Mouse (Mus musculus): ENCODE results near the gene Vtcn1.

The Vtcn1 gene

GRCm38 (mm10) chr3:100856050-100856815 is 31.0 kb downstream of the Vtcn1 start:
- no peak for DNase-seq (ENCODE audit: low spot score)

- no peak for DNase-seq (ENCODE audit: low spot score)
Observed at GRCm38 (mm10) chr3:100857139-100857538, 31.9 kb downstream of the Vtcn1 start.

DNA sequence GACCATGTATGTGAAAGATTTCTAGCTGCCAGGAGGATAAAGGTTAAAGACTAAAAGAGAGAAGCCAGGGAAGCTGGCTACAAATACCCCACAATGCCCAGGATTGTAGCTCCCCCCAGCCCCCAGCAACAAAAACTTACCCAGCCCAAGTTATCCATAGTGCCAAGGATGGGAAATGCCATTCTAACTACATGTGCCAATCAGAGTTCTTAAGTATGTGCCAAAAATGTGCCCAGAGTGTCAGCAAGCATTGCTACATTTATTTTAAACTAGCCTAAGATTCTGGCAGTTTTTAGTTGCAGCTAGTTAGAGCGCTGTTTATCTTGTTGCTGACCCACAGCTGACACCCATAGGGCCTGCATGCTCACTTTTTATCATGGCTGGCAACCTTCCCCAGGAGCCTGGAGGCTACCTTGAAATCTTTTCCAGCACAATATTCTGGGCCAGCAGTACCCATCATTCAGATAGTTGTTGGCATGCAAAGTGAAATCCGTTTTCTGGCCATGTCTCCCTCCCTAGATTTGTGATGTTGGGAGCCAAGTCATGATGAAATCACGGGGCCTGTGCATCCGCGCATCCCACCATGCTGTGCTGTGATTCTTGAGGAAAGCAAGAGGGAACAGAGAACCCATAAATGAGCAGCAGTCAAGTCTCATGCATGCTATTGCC is 33.2 kb downstream of the Vtcn1 start:
- DNase-seq (ENCODE audit: low spot score): no peak

GRCm38 (mm10) chr3:100861307-100862303 is 36.3 kb downstream of the Vtcn1 start:
- no peak for DNase-seq (ENCODE audit: low spot score)

GRCm38 (mm10) chr3:100866946-100867345 is 41.7 kb downstream of the Vtcn1 start:
- no peak for DNase-seq (ENCODE audit: low spot score)

DNA sequence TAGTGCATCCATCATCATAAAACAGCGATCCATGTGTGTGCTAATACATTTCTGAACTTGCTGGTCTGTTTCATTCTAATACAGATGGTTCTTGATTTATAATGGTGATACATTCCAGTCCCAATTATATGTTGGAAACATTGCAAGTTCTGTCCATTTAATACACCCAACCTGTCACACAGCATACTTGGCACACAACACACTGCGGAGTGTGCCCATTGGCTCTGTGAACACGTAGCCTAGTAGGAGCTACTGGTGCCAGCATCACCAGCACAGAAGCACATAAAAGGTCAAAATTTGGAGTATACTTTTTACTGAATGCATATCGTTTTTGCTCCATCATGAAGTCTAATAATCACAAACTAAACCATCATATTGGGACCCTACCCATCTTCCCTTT is 51.8 kb downstream of the Vtcn1 start:
- no peak for DNase-seq (ENCODE audit: low spot score)

- DNase-seq (ENCODE audit: low spot score): no peak
Observed at GRCm38 (mm10) chr3:100881403-100881802, 56.1 kb downstream of the Vtcn1 start.

GRCm38 (mm10) chr3:100881843-100882634 is 56.8 kb downstream of the Vtcn1 start:
- DNase-seq (ENCODE audit: low spot score): no peak

DNA sequence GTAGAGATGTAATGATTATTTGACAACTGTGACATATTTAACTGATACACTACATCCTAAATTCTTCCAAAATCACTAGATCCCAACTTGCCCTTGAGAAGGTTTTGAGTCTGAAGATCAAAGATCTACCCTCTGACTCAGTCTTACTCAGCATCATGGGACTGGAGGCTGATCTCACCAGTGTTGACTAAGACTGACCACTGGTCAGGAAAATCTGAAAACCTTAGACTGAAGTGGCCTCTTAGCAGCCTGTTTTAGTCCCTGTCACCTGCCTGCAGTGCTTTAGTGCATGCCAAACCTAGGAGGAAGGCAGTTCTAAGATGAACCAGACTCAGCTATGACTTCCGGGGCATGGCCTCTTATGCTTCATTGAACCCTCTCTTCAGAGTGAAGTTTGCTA is 64.0 kb downstream of the Vtcn1 start:
- no peak for DNase-seq (ENCODE audit: low spot score)

GRCm38 (mm10) chr3:100890406-100890805 is 65.1 kb downstream of the Vtcn1 start:
- no peak for DNase-seq (ENCODE audit: low spot score)

DNA sequence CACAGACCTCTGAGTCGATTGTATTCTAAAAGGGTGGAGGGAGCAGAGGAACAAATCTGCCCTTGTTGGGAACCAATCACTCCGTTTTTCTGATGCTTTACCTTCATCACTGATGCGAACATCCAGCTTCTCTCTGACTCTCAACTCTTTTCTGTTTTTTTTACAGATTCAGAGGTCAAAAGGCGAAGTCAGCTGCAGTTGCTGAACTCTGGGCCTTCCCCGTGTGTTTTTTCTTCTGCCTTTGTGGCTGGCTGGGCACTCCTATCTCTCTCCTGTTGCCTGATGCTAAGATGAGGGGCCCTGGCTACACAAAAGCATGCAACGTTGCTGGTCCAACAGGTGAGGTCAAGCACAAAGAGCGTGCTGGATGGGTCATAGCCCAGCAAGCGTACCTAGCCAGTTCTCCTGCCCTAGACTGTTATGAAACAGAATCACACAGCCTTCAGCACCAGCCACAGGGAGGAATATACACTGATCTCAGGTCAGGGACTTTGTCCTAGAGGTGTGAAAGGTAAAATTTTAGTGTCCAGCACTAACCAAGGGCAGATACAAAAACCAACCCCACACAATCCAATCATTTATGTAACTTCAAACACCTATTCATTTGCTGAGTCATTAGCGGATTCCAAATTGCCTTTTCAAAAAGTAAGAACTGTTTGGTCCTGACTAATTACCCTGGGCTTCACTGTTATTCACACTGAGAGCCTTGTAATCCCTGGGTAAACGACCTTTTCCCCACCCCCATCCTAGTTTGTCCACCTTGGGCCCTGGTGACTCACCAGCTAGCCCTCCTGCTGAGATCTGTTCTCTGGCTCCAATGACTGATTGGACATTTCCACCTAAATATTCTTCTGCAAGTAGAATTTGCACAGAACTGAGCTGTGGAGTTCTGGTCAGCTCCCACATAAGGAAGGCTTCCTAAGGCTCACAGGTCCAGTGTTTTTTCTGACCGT is 67.4 kb downstream of the Vtcn1 start:
- DNase-seq (ENCODE audit: low spot score): no peak

GRCm38 (mm10) chr3:100895500-100895899 is 70.2 kb downstream of the Vtcn1 start:
- DNase-seq (ENCODE audit: low spot score): no peak

DNA sequence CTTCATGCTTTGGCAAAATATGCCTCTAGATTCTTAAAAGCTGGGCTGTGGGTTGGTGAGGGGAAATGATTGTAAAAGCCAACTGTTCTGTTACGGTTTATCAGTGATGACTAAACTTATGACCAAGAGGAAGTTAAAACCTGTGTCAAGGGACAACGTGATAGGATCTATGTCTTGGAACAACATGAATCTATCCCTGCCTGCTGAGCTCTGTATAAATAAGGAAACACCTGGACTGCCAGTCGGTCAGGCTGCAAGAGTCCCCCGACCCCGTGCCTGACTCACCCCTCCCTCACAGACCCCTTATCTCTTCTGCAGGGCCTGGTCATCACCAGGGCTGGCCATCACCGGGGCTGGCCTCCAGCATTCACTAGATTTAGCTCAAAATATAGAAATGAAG is 80.9 kb downstream of the Vtcn1 start:
- DNase-seq (ENCODE audit: low spot score): no peak

GRCm38 (mm10) chr3:100906916-100907315 is 81.7 kb downstream of the Vtcn1 start:
- no peak for DNase-seq (ENCODE audit: low spot score)

DNA sequence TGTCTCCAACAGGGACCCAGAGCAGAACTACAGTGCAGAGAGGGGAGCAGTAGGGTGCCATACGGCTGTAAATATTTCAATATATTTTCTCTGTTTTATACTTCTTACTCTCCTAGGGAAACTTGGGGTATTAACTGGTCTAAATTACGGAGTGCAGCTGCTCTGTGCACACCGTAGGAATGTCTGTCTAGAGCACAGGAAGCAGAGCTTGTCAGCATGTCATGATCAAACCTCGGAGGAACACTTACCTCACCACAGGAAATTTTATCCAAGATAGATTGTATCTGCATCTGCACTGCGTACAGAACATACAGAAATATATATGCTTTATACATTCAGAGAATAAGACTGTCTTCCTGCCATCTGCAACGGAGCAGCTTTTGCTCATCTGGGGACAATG is 83.3 kb downstream of the Vtcn1 start:
- DNase-seq (ENCODE audit: low spot score): no peak

DNA sequence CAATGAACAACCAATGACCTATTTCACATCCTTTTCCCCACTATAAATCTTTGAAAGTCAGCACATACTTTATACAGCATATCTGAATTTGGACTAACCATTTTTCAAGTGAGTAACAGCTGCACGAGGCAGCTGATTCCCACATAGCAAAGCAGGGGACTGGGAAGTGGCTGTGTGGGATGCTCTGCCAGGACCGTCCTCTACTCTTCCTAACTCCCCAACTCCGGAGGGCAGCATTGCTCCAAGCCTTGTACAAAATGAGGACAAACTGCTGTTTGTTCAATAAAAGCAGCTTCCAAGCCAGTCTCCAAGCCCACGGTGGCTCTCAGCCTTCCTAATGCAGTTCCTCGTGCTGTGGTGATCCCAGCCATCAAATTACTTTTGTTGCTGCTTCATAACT is 85.4 kb downstream of the Vtcn1 start:
- DNase-seq (ENCODE audit: low spot score): no peak

- no peak for DNase-seq (ENCODE audit: low spot score)
Observed at GRCm38 (mm10) chr3:100911026-100911425, 85.8 kb downstream of the Vtcn1 start.

- no peak for DNase-seq (ENCODE audit: low spot score)
Observed at GRCm38 (mm10) chr3:100911498-100912213, 86.4 kb downstream of the Vtcn1 start.

DNA sequence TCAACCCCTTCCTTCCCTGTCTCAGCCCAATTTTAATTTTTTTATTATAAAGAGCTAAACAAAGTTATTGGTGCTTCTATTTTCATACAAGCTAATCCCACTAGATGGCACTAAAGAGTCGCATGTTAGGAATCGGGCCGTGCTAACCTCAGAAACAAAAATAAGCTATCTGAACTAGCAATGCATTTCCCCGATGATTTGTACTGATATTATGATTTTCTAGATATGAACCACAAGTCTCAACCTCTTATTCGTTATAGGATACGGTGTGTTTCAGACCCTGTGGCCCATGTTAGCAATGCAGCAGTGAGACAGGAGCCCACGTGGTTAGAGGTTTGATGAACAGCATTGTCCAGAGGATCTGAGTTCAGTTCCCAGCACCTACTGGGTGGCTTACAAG is 91.6 kb downstream of the Vtcn1 start:
- no peak for DNase-seq (ENCODE audit: low spot score)

DNA sequence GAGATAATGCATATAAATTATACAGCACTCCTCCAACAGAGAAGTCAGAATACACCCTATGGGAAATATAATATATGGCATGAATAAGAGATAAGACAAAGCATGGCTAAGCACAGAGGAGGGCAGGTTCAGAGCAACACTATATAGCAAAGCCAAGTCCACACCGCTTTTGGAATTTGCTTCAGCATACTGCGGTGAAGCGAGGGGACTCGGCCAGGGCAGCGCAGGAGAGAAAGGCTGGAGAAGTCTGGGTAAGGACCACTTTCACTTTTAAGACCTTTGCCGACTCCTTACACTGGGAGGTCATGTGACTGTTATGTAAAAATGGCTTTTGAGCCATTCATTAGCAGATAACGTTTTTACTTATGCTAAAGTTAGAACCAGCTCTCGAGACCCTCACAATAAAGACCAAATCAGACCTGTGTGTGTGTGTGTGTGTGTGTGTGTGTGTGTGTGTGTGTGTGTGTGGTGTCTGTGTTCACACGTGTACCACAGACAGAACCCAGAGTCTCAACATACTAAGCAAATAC is 95.4 kb downstream of the Vtcn1 start:
- no peak for DNase-seq (ENCODE audit: low spot score)

All from urinary bladder, postnatal 25 days (tissue).